Mouse (Mus musculus) splenic B cell, adult 2 months (primary cell): ENCODE data around the gene 4931406P16Rik.

Experiments used
- DNase-seq: peaks from one replicate; pipeline ENCODE4 v3.0.0-alpha.2; 2011; ENCODE audit warnings: low read depth, low spot score
- H3K27me3 ChIP-seq: 2 replicates; pipeline ENCODE4 v1.6.1; 2012; ENCODE audit warnings: mild to moderate bottlenecking, low read length, moderate library complexity, mixed read lengths; ENCODE audit not compliant: control insufficient read depth, poor library complexity, insufficient read depth, severe bottlenecking
- H3K36me3 ChIP-seq: 2 replicates; pipeline ENCODE4 v1.6.1; 2012; ENCODE audit warnings: mild to moderate bottlenecking, low read length, moderate library complexity, mixed read lengths; ENCODE audit not compliant: control insufficient read depth, poor library complexity, insufficient read depth, severe bottlenecking

Gene 4931406P16Rik

GRCm38 (mm10) chr7:34250738-34251137, 62.6 kb downstream of the 4931406P16Rik start, which contains the start of gene Gm6096:
Gene Gm6096 (plus strand): TSS chr7:34251038.
- Histone ChIP-seq H3K27me3 (no peaks in the 10 kb centered on the region), H3K36me3 (peaks cover 5% of the 10 kb centered on the region)
- no peak for DNase-seq

DNA sequence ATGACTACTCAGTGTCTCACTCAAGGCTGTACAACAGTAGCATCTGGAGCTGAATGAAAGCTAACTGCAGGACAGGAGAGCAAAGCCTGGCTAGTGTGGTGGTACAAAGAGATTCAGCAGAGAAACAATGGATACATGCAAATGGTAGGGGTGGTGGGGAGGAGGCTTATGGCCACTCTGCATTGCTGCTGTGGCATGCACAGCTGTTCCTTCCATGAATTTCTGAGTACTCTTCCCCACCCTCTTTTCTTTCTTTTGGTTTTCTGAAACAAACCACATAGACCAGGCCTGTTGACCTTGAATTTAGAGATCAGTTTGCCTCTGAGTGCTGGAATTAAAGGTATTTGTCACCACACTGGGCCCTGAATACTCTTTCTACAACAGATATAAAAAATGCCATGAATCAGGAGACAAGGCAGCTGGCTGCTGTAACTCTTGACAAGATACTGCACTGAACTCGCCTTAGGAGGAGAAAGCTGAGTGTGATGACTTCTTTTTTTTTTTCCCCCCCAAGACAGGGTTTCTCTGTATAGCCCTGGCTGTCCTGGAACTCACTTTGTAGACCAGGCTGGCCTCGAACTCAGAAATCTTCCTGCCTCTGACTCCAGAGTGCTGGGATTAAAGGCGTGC, 66.4 kb downstream of the 4931406P16Rik start:
- no peak for DNase-seq
- H3K27me3 ChIP-seq = no peaks in the 10 kb centered on the region

GRCm38 (mm10) chr7:34242176-34242575, 71.2 kb downstream of the 4931406P16Rik start:
- Histone ChIP-seq H3K36me3 (peaks cover 6% of the 10 kb centered on the region), H3K27me3 (no peaks in the 10 kb centered on the region)

More for the DNA sequence above, 66.4 kb downstream of the 4931406P16Rik start:
- peaks cover 11% of the 10 kb centered on the region for H3K36me3 ChIP-seq

GRCm38 (mm10) chr7:34238086-34238485, 75.3 kb downstream of the 4931406P16Rik start:
- no peak for DNase-seq
- Histone ChIP-seq H3K36me3 (no peaks in the 10 kb centered on the region), H3K27me3 (no peaks in the 10 kb centered on the region)

More at GRCm38 (mm10) chr7:34242176-34242575, 71.2 kb downstream of the 4931406P16Rik start:
- DNase-seq = no peak

DNA sequence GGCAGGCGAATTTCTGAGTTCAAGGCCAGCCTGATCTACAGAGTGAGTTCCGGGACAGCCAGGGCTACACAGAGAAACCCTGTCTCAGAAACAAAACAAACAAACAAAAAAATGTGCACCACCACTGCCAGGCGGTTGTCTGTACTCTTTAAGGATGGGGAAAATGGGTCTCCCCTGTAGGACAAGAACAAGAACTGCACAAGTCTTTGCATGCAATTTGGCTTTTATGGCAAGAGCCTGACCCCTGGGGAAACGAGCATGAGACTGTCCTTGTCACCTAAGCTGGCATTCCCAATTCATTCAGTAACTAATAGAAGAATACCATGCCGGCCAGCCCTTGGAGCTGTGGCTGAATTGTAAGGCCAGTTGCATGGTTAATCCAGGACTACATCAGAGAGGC, 77.7 kb downstream of the 4931406P16Rik start:
- no peaks in the 10 kb centered on the region for H3K27me3 ChIP-seq

GRCm38 (mm10) chr7:34234610-34235561, 78.5 kb downstream of the 4931406P16Rik start:
- DNase-seq = no peak
- Histone ChIP-seq H3K36me3 (no peaks in the 10 kb centered on the region), H3K27me3 (no peaks in the 10 kb centered on the region)

More for the DNA sequence above, 77.7 kb downstream of the 4931406P16Rik start:
- DNase-seq = no peak
- no peaks in the 10 kb centered on the region for H3K36me3 ChIP-seq

- Histone ChIP-seq H3K27me3 (no peaks in the 10 kb centered on the region), H3K36me3 (no peaks in the 10 kb centered on the region)
- DNase-seq = peak; percentile 96
Observed at GRCm38 (mm10) chr7:34233909-34234609, 79.3 kb downstream of the 4931406P16Rik start.

DNA sequence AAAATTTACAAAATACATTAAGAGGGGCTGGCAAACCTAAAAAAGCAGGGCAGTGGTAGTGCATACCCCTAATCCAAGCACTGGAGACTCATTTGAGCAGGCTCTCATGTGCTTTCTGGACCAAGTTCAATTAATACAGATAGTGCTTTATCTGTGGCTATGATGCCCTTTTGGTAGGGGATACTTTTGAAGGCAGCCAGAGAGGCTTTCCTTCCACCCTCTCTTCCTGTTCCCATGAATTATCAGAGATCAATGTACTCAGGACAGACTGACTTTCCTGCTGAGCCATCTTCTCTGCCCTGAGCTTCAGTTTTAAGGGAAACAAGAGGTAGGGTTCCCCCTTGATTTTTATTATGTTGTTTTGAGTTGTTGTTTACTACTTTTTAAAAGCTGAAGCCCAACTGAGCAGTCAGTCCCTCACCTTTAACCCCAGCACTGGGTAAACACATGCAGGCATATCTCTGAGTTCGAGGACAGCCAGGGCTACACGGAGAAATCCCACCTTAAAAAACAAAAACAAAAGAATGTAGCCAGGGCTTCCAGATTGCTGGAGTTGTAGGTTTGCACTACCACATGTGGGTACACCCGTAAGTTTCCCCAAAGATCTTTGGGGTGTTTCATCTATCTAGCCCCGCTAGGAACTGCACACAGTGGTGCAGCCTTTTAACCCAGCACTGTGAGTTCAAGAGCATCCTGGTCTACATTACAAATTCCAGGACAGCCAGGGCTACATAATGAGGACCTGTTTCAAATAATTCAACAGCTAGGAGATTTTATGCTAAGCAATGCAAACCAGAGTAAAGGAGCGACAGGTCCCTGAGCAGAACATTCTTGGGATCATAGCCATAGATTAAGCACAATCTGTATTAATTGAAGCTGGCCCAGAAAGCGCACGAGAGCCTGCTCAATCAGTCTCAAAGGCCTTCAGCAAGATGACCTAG, 80.3 kb downstream of the 4931406P16Rik start:
- DNase-seq = no peak
- Histone ChIP-seq H3K36me3 (peaks cover 2% of the 10 kb centered on the region), H3K27me3 (no peaks in the 10 kb centered on the region)

GRCm38 (mm10) chr7:34230116-34230515, 83.2 kb downstream of the 4931406P16Rik start, which contains the start of gene Gpi1:
Gene Gpi1 (minus strand): TSS chr7:34230336.
- Histone ChIP-seq H3K27me3 (no peaks in the 10 kb centered on the region), H3K36me3 (peaks cover 12% of the 10 kb centered on the region)
- peak; percentile 92 for DNase-seq

DNA sequence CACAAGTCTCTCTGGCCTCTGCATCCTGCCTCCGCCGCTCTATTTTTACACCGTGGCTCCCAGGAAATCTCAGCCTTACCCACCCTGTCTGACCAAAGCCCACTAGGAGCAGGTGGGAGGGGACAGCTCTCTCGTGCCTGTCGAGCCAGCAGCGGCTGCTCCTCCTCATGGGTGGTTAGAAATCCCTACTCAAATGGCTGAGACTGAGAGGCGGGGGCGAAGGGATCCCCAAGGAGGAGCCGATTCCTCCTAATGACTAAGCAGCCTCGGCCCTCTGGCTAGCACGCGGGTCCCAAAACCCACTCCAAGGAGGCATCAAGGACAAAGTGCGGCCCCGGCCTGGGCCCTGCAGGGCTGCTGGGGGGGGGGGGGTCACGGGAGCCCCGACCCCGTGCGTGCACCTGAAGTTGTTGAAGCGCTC, 83.7 kb downstream of the 4931406P16Rik start:
- Histone ChIP-seq H3K27me3 (no peaks in the 10 kb centered on the region), H3K36me3 (peaks cover 12% of the 10 kb centered on the region)
- DNase-seq = no peak

GRCm38 (mm10) chr7:34229153-34229552, 84.2 kb downstream of the 4931406P16Rik start:
- H3K27me3 ChIP-seq = no peaks in the 10 kb centered on the region
- no peak for DNase-seq
- H3K36me3 ChIP-seq = peaks cover 12% of the 10 kb centered on the region

DNA sequence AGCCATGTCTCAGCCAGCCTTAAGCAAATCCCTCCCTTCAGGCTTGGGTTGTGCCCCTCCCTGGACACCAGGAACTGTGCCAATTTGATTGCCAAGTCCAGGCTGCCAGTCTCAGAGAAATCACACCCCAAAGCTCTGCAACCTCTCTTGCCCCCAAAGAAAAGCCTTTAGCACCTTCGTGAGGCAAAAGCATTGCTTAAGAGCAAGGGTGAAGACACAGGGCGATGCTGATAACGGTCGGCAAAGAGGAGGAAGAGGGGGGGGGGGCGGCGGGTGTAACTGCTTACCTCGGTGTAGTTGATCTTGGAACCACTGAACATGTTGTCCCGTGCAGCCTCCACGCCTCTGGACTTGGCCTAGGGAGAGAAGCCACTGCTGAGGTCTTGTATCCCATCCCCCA, 84.7 kb downstream of the 4931406P16Rik start:
- Histone ChIP-seq H3K27me3 (no peaks in the 10 kb centered on the region), H3K36me3 (peaks cover 12% of the 10 kb centered on the region)
- DNase-seq = no peak

GRCm38 (mm10) chr7:34226846-34227245, 86.5 kb downstream of the 4931406P16Rik start:
- no peak for DNase-seq
- H3K27me3 ChIP-seq = no peaks in the 10 kb centered on the region
- peaks cover 14% of the 10 kb centered on the region for H3K36me3 ChIP-seq

DNA sequence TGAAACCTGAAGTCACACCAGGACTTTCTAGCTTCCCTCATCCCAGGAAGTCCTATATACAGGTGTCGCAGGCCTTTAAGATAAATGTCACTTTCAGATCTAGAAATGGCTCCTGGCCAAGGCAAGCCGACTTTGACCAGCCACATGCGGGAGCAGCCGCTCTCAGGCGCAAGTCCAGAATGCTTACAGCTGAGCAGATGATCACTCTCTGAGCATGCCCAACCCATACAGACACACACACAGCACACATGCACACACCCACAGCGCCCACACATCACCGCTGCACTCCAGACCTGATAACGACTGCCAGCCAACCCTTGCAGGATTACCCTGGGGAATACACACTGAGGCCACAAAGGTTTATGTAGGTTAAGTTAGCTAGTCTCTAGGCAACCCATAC, 87.3 kb downstream of the 4931406P16Rik start:
- Histone ChIP-seq H3K36me3 (peaks cover 18% of the 10 kb centered on the region), H3K27me3 (no peaks in the 10 kb centered on the region)
- DNase-seq = no peak
